Mouse (Mus musculus): Measurements from ENCODE around the gene Tma7. TPM values are rescaled to one million over a fixed set of nuclear protein-coding genes. Genes with fewer than 3 reads are reported as not detected.

Tma7 gene
- polyA plus RNA-seq, 2 experiments: 92.4 to 504 TPM

DNA sequence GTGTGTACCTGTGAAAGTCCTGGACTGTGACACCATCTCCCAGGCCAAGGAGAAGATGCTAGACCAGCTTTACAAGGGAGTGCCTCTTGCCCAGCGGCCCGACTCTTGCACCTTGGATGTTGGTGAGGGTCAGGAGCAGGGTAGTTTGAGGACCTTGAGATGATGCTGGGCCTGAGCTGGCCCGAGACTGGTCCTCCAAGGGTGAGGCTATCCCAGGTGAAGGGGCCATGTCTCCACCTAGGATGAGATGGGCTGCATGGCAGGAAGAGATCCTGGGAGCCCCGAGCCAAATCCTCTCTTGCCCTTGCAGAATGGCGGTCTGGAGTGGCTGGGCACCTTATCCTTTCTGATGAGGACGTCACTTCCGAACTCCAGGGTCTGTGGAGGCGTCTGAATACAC, 30.9 kb upstream of the Tma7 start:
- TF ChIP-seq CTCF (IDR thresholded peaks at IDR 0.05; ENCODE audit: low read depth) (no peak), EP300 (IDR thresholded peaks at IDR 0.05; ENCODE audit: low read depth) (no peak)
- Histone ChIP-seq H3K4me2 (ENCODE audit: low read depth) (no peak overlapping the region), H3K4me1 (replicated peaks; ENCODE audit: control insufficient read depth in 2 of 2, insufficient read depth in 2 of 2, low read length in 1 of 2) (no peaks in the 10 kb centered on the region), H3K9me3 (ENCODE audit: control insufficient read depth, low read length) (no peaks in the 10 kb centered on the region), H3K36me3 (replicated peaks; ENCODE audit: control insufficient read depth, insufficient read depth, low read depth) (no peaks in the 10 kb centered on the region; the same call in 1 of the 2 replicates), H3K27ac (no peak overlapping the region), H3K4me3 (ENCODE audit: insufficient read depth in 1 of 2, low read depth in 2 of 2, low read length in 2 of 2) (no peak overlapping the region), H3K9ac (replicated peaks) (no peak overlapping the region), H3K27me3 (ENCODE audit: control insufficient read depth, insufficient read depth, low read length) (no peaks in the 10 kb centered on the region)
- whole genome bisulfite sequencing (ENCODE audit: insufficient replicate concordance): 53% methylated on average over 8 of the region's 8 CpGs
- ATAC-seq (ENCODE audit: insufficient read depth) (no peak), DNase-seq (ENCODE audit: low read depth in 3 of 3, low spot score in 3 of 3) (no peak)

GRCm38 (mm10) chr9:109111591-109111990, 29.2 kb upstream of the Tma7 start:
- Histone ChIP-seq H3K4me2 (ENCODE audit: low read depth) (no peak overlapping the region), H3K27me3 (ENCODE audit: control insufficient read depth, insufficient read depth, low read length) (no peaks in the 10 kb centered on the region), H3K27ac (no peak overlapping the region), H3K4me1 (replicated peaks; ENCODE audit: control insufficient read depth in 2 of 2, insufficient read depth in 2 of 2, low read length in 1 of 2) (no peaks in the 10 kb centered on the region), H3K9me3 (ENCODE audit: control insufficient read depth, low read length) (no peaks in the 10 kb centered on the region), H3K4me3 (ENCODE audit: insufficient read depth in 1 of 2, low read depth in 2 of 2, low read length in 2 of 2) (no peak overlapping the region), H3K9ac (replicated peaks) (no peak overlapping the region), H3K36me3 (replicated peaks; ENCODE audit: control insufficient read depth, insufficient read depth, low read depth) (no peaks in the 10 kb centered on the region; the same call in 1 of the 2 replicates)
- 74% methylated on average over 9 of the region's 9 CpGs for WGBS (ENCODE audit: insufficient replicate concordance)
- ATAC-seq (ENCODE audit: insufficient read depth) (no peak), DNase-seq (ENCODE audit: low read depth in 3 of 3, low spot score in 3 of 3) (no peak)
- TF ChIP-seq CTCF (IDR thresholded peaks at IDR 0.05; ENCODE audit: low read depth): no peak

GRCm38 (mm10) chr9:109111101-109111500, 28.7 kb upstream of the Tma7 start:
- Histone ChIP-seq H3K4me1 (replicated peaks; ENCODE audit: control insufficient read depth in 2 of 2, insufficient read depth in 2 of 2, low read length in 1 of 2) (no peaks in the 10 kb centered on the region), H3K27ac (no peak overlapping the region), H3K9ac (replicated peaks) (no peak overlapping the region), H3K36me3 (replicated peaks; ENCODE audit: control insufficient read depth, insufficient read depth, low read depth) (no peaks in the 10 kb centered on the region; the same call in 1 of the 2 replicates), H3K9me3 (ENCODE audit: control insufficient read depth, low read length) (no peaks in the 10 kb centered on the region), H3K4me3 (ENCODE audit: insufficient read depth in 1 of 2, low read depth in 2 of 2, low read length in 2 of 2) (no peak overlapping the region), H3K4me2 (ENCODE audit: low read depth) (no peak overlapping the region), H3K27me3 (ENCODE audit: control insufficient read depth, insufficient read depth, low read length) (no peaks in the 10 kb centered on the region)
- no peak for ATAC-seq (ENCODE audit: insufficient read depth)
- 59% methylated on average over 4 of the region's 4 CpGs for WGBS (ENCODE audit: insufficient replicate concordance)
- no peak for DNase-seq (ENCODE audit: low read depth in 3 of 3, low spot score in 3 of 3)
- TF ChIP-seq EP300 (IDR thresholded peaks at IDR 0.05; ENCODE audit: low read depth): no peak
- TF ChIP-seq CTCF (IDR thresholded peaks at IDR 0.05; ENCODE audit: low read depth): no peak

- no peaks in the 10 kb centered on the region for H3K9me3 ChIP-seq (ENCODE audit: control insufficient read depth, low read length)
- no peak overlapping the region for H3K4me3 ChIP-seq (ENCODE audit: insufficient read depth in 1 of 2, low read depth in 2 of 2, low read length in 2 of 2)
- WGBS (ENCODE audit: insufficient replicate concordance): 67% methylated on average over 11 of the region's 11 CpGs
- DNase-seq (ENCODE audit: low read depth in 3 of 3, low spot score in 3 of 3) (no peak), ATAC-seq (ENCODE audit: insufficient read depth) (no peak)
- no peaks in the 10 kb centered on the region for H3K27me3 ChIP-seq (ENCODE audit: control insufficient read depth, insufficient read depth, low read length)
- H3K4me2 ChIP-seq (ENCODE audit: low read depth): no peak overlapping the region
- no peaks in the 10 kb centered on the region for H3K4me1 ChIP-seq (replicated peaks; ENCODE audit: control insufficient read depth in 2 of 2, insufficient read depth in 2 of 2, low read length in 1 of 2)
- TF ChIP-seq CTCF (IDR thresholded peaks at IDR 0.05; ENCODE audit: low read depth) (no peak), EP300 (IDR thresholded peaks at IDR 0.05; ENCODE audit: low read depth) (no peak)
- H3K27ac ChIP-seq: no peak overlapping the region
- no peaks in the 10 kb centered on the region; the same call in 1 of the 2 replicates for H3K36me3 ChIP-seq (replicated peaks; ENCODE audit: control insufficient read depth, insufficient read depth, low read depth)
- no peak overlapping the region for H3K9ac ChIP-seq (replicated peaks)
Measured at GRCm38 (mm10) chr9:109110240-109110639, 27.9 kb upstream of the Tma7 start.

DNA sequence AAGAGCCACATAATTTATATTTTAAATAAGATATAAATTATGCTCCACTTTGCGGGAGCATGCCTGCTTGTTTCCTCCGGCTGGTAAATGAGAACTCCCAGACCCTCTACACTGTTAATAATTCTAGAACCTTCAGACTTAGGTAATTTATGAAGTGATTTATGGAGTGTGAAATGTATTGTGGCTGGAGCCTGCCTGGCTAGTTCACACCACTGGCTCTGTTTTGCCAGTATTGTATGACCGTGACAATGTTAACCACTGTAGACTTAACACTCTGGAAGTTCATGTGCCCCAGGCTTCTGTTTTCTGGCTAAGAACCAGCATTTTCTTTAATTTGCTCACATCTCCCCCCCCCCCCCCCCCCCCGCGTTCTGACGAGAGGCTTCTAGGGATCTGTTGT, 25.0 kb upstream of the Tma7 start:
- Histone ChIP-seq H3K4me2 (ENCODE audit: low read depth) (no peak overlapping the region), H3K9ac (replicated peaks) (no peak overlapping the region), H3K9me3 (ENCODE audit: control insufficient read depth, low read length) (no peaks in the 10 kb centered on the region), H3K4me3 (ENCODE audit: insufficient read depth in 1 of 2, low read depth in 2 of 2, low read length in 2 of 2) (no peak overlapping the region), H3K36me3 (replicated peaks; ENCODE audit: control insufficient read depth, insufficient read depth, low read depth) (no peaks in the 10 kb centered on the region), H3K27ac (no peak overlapping the region), H3K4me1 (replicated peaks; ENCODE audit: control insufficient read depth in 2 of 2, insufficient read depth in 2 of 2, low read length in 1 of 2) (no peaks in the 10 kb centered on the region), H3K27me3 (ENCODE audit: control insufficient read depth, insufficient read depth, low read length) (no peaks in the 10 kb centered on the region)
- no peak for TF ChIP-seq EP300 (IDR thresholded peaks at IDR 0.05; ENCODE audit: low read depth)
- WGBS (ENCODE audit: insufficient replicate concordance): 55% methylated on average over 6 of the region's 6 CpGs
- ATAC-seq (ENCODE audit: insufficient read depth) (no peak), DNase-seq (ENCODE audit: low read depth in 3 of 3, low spot score in 3 of 3) (no peak)

Data from liver, embryonic 14.5 days (tissue).